Mouse (Mus musculus) brain, adult 2 months (tissue): ENCODE data around the gene Ppp2r3a.

ENCODE experiments used
- DNase-seq: peaks from one replicate; pipeline ENCODE4 v3.0.0; 2011; ENCODE audit warnings: low read depth, low spot score

Ppp2r3a gene

DNA sequence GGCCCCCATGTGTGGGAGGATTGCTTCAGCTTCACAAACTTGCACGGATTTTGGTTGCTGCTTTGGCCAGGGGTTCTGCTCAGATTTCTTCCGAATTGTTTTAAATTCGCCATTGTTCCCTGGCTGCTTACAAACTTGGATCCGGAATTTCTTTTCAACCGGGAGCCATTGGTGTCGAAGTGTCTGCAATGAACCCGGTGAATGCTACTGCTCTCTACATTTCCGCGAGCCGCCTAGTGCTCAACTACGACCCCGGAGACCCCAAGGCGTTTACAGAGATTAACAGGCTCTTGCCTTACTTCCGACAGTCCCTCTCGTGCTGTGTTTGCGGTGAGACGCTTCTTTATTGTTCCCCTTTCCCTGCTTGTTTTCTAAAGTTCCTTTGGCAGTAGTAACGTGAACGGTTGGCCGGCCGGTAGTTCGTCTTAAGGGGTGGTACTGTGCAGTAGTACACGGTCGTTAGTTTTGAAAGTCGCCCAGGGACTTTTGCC lies 176.5 kb downstream of the Ppp2r3a start:
- no peak for DNase-seq

DNA sequence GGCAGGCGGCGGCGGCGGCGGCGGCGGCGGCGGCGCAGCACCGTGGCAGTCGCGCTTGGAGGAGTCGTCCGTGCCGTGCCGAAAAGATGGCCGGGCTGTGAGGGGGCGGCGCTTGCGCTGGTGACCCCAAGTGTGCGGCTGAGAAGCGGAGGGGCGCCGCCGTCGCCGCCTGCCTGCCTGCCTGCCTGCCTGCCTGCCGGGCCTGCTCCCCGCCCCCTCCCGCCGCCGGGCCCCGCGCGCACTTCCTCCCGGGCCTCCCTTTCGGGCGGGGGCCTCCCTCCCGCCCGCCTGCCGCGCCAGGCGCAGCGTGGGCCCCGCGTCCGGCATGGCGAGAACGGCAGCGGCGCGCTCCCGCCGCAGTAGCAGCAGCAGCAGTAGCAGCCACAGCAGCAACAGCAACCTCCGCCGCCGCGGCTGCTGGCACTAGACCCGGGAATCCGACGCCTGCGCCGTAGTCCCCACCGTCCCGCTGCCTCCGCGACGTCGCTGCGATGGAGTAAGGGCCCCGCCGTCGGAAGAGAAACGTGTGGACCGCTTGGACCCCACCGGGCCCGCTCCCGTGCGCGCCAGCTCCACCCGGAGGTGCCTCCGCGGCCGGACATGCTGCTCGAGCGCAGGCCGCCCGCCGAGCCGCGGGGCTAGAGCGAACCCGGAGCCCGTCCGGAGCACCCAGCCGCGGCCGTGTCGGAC lies 177.1 kb downstream of the Ppp2r3a start:
- DNase-seq: peak; percentile 89

DNA sequence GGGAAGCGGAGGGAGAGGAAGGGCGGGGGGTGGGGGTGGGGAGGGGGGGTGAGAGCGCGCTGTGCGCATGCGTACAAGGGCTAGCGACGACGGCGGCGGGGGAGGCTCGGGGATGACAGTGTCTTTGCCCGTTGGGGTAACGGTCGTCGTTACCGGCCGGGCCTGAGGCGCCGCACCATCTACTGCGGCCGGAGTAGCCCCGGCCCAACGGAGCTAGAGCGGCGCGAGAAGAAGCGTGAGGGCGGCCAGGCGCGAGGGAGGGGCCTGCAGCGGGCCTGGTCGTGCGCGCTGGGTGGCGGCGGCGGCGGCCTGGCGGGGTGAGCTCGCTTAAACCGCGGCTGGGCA lies 177.6 kb downstream of the Ppp2r3a start, which contains the start of gene Msl2:
Gene Msl2 (plus strand): TSS at position 115 of the 345 bp plus-strand sequence.
- no peak for DNase-seq

DNA sequence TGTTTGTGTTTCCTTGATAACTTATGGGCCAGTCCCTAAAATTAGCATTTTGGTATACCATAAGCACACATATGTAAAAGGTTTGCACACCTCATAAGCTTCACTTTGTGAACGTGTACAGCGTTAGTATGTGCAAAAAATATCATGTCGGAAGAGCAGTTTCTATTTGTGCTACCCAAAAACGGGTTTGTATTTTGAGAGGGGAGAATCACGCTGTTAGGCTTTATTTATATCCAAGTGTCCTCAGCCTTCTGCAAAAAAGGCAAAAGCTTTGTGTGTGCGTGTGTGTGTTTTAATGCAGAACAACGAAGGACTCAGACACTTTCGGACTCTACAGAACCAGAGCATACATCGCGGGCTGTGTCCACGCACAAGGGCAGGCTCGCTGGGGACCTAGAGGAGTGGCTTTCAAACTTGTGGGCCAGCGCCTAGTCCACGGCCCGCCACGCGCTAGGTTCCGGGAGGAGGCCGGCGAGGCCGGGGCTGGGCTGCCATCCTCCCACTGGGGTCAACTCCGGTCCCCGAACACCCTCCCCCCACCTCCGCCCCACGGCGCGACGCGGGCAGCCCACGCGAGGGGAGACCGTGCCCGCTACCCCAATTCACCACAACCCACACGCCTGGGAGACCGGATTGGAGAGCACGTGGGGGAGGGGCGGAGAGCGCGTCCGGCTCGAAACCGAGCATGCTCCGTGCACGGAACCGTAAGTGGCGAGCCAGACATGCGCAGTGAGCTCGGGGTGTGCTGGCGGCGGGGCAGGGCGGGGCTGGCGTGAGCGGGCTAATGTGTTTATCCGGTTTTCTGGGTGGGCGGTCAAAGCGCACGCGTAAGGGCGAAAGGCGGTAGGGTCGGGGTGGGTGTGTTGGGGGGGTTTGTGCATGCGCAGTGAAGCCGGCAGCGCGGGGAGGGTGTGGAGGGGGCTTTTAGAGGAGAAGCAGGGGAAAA lies 178.3 kb downstream of the Ppp2r3a start:
- peak; percentile 99 for DNase-seq

DNA sequence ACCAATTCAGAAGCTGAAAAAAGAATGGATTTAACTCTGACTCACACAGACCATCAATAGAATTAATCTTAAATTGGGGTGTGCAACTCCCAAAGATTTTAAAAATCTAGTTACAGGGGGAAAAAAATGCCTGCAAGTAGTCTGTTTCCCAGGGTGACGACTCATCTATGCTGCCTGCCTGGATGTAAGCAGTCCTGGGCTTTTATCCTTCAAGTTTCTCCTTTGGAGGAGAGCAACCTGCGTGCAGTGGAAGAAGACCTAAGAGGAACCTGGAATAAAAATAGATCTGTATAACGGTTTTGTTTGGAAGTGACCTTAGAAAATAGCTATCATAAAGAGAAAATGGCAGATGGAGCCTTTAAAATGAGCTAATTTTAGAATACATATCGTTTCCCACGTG lies 179.1 kb downstream of the Ppp2r3a start:
- no peak for DNase-seq

DNA sequence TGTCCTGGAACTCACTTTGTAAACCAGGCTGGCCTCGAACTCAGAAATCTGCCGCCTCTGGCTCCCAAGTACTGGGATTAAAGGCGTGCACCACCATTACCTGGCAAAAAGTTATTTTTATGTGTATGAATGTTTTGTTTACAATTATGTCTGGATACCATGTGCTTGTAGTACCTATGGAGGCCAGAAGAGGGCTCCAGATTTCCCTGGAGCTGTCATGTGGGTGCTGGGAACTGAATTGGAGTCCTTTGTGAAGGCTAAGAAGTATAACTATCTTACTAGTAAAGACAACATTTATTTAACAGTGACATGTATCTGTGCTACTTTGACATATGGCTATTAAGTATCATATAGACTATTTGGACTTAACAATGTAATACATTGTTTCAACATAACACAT lies 181.8 kb downstream of the Ppp2r3a start:
- DNase-seq: no peak

DNA sequence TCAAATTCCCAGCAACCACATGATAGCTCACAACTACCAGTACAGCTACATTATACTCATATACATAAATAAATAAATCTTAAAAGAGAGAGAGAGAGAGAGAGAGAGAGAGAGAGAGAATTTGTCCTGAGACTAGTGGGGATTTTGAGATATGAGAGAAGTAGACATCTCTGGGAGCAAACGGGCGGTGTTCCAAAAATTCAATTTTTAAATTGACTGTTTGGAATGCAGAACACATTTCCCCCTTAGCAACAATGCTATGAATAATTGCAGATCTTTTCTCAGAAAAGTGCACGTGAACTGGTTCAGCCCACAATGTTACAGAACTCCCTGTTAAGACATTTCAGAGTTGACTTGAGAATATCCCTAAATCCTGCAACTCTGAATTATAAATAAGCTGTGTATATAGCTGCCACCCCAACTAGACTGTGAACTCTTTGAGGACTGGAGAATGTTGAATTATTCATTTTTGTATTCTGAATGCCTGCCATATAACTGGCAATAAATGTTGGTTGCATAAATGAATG lies 186.5 kb downstream of the Ppp2r3a start:
- DNase-seq: peak; percentile 60

DNA sequence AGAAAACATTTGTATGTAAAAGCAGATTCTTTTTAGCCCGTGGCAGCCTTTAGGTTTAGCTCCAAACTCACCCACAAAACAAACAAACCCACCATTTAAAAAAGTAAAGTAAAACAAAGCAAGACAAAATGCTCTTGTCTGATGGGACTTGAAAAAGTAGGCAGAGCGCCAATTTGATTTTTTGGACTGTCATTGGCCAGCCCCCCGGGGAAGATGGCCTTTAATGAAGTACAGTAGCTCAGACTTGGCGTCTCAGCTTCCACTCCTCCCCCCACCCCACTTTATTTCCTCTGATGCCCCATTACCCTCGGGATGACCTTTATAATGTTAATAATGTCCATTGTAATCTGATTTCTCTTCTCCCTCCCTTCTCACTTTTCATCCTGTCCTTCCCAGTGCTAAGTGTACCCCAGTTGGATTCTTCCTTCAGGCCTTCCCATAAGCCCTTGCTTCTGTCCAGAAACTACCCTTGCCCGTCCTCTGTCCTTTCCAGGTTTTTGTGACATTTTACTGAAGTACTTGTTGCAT lies 189.3 kb downstream of the Ppp2r3a start:
- DNase-seq: no peak

DNA sequence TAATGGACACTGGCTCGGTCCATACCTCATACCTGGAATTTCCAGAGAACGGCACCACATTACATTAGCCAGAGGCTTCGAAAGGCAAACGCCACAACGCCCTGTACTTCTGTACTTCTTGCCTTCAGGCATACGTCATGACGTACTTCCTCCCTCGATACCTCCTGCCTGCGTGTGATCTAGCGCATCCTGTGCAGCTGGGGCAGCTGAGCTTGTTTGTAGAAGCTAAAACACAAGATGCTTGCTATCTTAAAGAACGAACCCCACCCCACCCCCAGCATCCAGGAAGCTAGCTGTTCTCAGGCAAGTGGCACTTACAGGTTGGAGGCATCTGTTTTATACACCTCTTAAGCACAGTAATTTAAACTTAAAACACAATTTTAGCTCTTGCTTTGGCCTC lies 190.6 kb downstream of the Ppp2r3a start:
- DNase-seq: no peak

DNA sequence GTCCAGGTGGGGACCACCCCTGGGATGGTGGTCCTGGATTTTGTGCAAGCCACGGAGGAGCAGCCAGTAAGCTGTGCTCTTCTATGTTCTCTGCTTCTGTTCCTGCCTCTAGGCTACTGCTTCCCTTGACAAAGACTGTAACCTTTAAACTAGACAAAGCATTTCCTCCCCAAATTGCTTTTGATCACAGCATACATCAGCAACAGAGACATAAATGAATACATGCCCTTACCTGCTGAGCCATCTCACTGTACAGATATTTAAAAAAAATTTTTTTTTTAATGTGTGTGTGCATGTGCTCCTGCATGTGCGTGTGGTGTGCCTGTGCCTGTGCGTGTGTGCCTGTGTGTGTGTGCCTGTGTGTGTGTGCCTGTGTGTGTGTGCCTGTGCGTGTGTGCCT lies 194.4 kb downstream of the Ppp2r3a start:
- no peak for DNase-seq
